Mouse (Mus musculus) testis, adult 2 months (tissue): ENCODE results near the gene Zfp282.

Experiments used
- CTCF ChIP-seq: fragments of 200-500 bp; IDR thresholded peaks from 2 replicates; pipeline ENCODE4 v1.5.1; 2012; ENCODE audit warnings: low read depth, mild to moderate bottlenecking, inconsistent platforms, low read length, moderate library complexity; ENCODE audit not compliant: control insufficient read depth, insufficient read depth, insufficient replicate concordance
- POLR2A ChIP-seq: fragments of 200-500 bp; IDR thresholded peaks from 2 replicates; pipeline ENCODE4 v1.6.1; 2012; ENCODE audit warnings: low read depth, mild to moderate bottlenecking, inconsistent platforms, low read length, moderate library complexity; ENCODE audit not compliant: control insufficient read depth

DNA sequence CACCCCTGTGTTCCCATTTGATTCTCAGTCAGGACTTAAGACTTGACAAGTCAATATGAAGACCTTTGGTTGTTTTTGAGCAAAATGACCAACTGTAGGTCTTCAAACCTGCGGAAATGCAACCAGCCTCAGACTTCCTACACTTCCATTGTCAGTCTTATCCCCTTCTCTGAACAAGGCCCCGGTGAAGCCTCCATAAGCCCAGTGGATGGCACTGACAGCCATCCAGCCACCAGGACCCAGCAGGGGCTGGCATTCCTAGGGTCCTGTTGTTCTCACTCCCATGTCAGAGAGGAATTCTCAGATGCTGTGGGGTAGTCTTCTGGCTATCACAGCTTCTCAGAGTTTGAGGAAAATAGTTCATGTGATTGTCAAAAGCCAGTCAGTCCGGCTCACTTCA, 1.6 kb downstream of the Zfp282 start:
- TF ChIP-seq POLR2A (no peak), CTCF (no peak)
